Mouse (Mus musculus): ENCODE measurements around the gene Psmd9. TPM values are rescaled to one million over a fixed set of nuclear protein-coding genes. Genes with fewer than 3 reads are reported as not detected.

Gene Psmd9
- polyA plus RNA-seq, 1 experiment from 2014 or later = 71.0 TPM

DNA sequence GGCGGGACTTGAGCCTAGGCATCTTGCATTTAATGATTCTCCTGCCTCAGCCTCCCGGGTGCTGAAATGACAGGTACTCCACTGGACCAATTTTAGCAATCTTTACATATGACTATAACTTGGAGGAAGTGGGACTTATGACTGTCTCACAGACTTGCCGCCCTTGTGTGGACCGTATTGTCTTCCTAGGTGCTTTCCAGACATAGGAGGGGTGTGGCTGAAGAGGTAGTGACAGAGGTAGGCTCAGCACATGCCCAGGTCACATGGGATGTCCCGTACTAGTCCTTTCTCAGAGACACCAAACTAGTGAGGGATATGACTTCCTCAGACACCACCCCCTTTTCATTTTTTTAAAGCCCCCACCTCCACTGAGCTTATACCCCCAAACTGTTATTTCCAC lies 9.6 kb downstream of the Psmd9 start:
- no peak overlapping the region for H3K4me2 ChIP-seq (ENCODE audit: low read depth, low read length)
- H3K4me3 ChIP-seq (replicated peaks; ENCODE audit: low read length) = no peak overlapping the region
- H3K27ac ChIP-seq (ENCODE audit: low read length) = no peak overlapping the region
- H3K27me3 ChIP-seq (ENCODE audit: control insufficient read depth, insufficient read depth, low read length) = no peaks in the 10 kb centered on the region
- H3K9me3 ChIP-seq (replicated peaks; ENCODE audit: control insufficient read depth, low read length) = no peaks in the 10 kb centered on the region
- WGBS = 90% methylated on average over 5 of the region's 5 CpGs
- no peaks in the 10 kb centered on the region for H3K36me3 ChIP-seq (ENCODE audit: control insufficient read depth, insufficient read depth, low read length)
- no peak for ATAC-seq (ENCODE audit: insufficient read depth, low FRiP score)
- H3K4me1 ChIP-seq (ENCODE audit: control insufficient read depth, insufficient read depth, low read length) = no peaks in the 10 kb centered on the region
- H3K9ac ChIP-seq (ENCODE audit: low read length) = no peak overlapping the region

DNA sequence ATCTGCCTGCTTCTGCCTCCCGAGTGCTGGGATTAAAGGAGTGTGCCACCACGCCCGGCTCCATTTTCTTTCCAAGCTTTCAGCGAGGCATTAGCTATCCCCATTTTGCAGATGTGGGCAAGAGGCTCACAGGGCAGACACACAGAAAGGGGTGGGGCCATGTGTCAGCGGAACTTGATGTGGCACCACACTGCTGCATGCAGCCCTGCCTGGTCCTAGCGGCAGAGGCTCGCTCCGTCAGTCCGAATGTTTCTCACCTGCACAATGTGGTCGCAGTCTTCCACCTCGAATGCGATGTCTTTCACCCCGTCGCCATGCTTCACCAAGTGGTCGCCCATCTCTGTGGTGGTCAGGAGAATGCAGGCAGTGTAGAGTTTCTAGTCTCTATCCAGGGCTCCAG lies 11.2 kb downstream of the Psmd9 start:
- Histone ChIP-seq H3K4me2 (ENCODE audit: low read depth, low read length) (no peak overlapping the region), H3K4me3 (replicated peaks; ENCODE audit: low read length) (no peak overlapping the region), H3K9me3 (replicated peaks; ENCODE audit: control insufficient read depth, low read length) (no peaks in the 10 kb centered on the region), H3K27me3 (ENCODE audit: control insufficient read depth, insufficient read depth, low read length) (no peaks in the 10 kb centered on the region), H3K36me3 (ENCODE audit: control insufficient read depth, insufficient read depth, low read length) (no peaks in the 10 kb centered on the region), H3K27ac (ENCODE audit: low read length) (no peak overlapping the region), H3K9ac (ENCODE audit: low read length) (no peak overlapping the region), H3K4me1 (ENCODE audit: control insufficient read depth, insufficient read depth, low read length) (no peaks in the 10 kb centered on the region)
- ATAC-seq (ENCODE audit: insufficient read depth, low FRiP score) = no peak
- WGBS = 88% methylated on average over 15 of the region's 15 CpGs

- Histone ChIP-seq H3K9ac (ENCODE audit: low read length) (no peak overlapping the region), H3K36me3 (ENCODE audit: control insufficient read depth, insufficient read depth, low read length) (no peaks in the 10 kb centered on the region), H3K27me3 (ENCODE audit: control insufficient read depth, insufficient read depth, low read length) (no peaks in the 10 kb centered on the region), H3K4me1 (ENCODE audit: control insufficient read depth, insufficient read depth, low read length) (no peaks in the 10 kb centered on the region), H3K9me3 (replicated peaks; ENCODE audit: control insufficient read depth, low read length) (no peaks in the 10 kb centered on the region), H3K4me2 (ENCODE audit: low read depth, low read length) (no peak overlapping the region), H3K4me3 (replicated peaks; ENCODE audit: low read length) (no peak overlapping the region), H3K27ac (ENCODE audit: low read length) (no peak overlapping the region)
- WGBS = 71% methylated on average over 6 of the region's 6 CpGs
- ATAC-seq (ENCODE audit: insufficient read depth, low FRiP score) = no peak
Observed at GRCm38 (mm10) chr5:123181536-123181935, 12.3 kb downstream of the Psmd9 start.

GRCm38 (mm10) chr5:123182651-123183050 lies 13.4 kb downstream of the Psmd9 start, which contains the start of gene Hpd:
TSS of gene Hpd (minus strand) at chr5:123182727.
- H3K27me3 ChIP-seq (ENCODE audit: control insufficient read depth, insufficient read depth, low read length) = no peaks in the 10 kb centered on the region

DNA sequence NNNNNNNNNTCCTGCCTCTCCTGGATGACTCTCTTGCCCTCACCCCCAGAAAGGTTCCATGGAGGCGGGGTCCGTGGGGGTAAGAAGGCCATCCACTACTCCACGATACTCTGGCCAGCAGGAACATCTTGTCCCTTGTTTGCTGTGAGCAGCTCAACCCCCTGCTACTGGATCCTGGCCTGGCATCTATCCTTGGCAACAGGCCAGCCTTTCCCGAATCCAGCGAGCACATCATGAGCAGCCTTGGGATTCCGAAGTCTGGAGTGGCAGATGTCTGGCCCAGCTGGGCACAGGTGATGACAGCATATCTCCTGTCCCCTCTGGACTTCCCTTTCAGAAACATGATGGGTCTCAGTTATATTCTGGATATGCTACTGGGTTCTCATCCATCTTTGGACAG lies 16.8 kb downstream of the Psmd9 start:
- WGBS = 78% methylated on average over 6 of the region's 6 CpGs
- Histone ChIP-seq H3K9ac (ENCODE audit: low read length) (no peak overlapping the region), H3K4me2 (ENCODE audit: low read depth, low read length) (no peak overlapping the region), H3K4me3 (replicated peaks; ENCODE audit: low read length) (no peak overlapping the region), H3K27me3 (ENCODE audit: control insufficient read depth, insufficient read depth, low read length) (no peaks in the 10 kb centered on the region), H3K9me3 (replicated peaks; ENCODE audit: control insufficient read depth, low read length) (no peaks in the 10 kb centered on the region), H3K27ac (ENCODE audit: low read length) (no peak overlapping the region), H3K36me3 (ENCODE audit: control insufficient read depth, insufficient read depth, low read length) (no peaks in the 10 kb centered on the region), H3K4me1 (ENCODE audit: control insufficient read depth, insufficient read depth, low read length) (no peaks in the 10 kb centered on the region)
- ATAC-seq (ENCODE audit: insufficient read depth, low FRiP score) = no peak

More at GRCm38 (mm10) chr5:123182651-123183050, 13.4 kb downstream of the Psmd9 start, which contains the start of gene Hpd:
- no peaks in the 10 kb centered on the region for H3K9me3 ChIP-seq (replicated peaks; ENCODE audit: control insufficient read depth, low read length)
- 73% methylated on average over 10 of the region's 10 CpGs for WGBS
- H3K4me1 ChIP-seq (ENCODE audit: control insufficient read depth, insufficient read depth, low read length) = no peaks in the 10 kb centered on the region
- H3K9ac ChIP-seq (ENCODE audit: low read length) = no peak within 1 kb of the TSS
- H3K36me3 ChIP-seq (ENCODE audit: control insufficient read depth, insufficient read depth, low read length) = no peaks in the 10 kb centered on the region
- H3K4me2 ChIP-seq (ENCODE audit: low read depth, low read length) = no peak within 1 kb of the TSS
- H3K4me3 ChIP-seq (replicated peaks; ENCODE audit: low read length) = no peak within 1 kb of the TSS
- ATAC-seq (ENCODE audit: insufficient read depth, low FRiP score) = no peak
- H3K27ac ChIP-seq (ENCODE audit: low read length) = no peak within 1 kb of the TSS

DNA sequence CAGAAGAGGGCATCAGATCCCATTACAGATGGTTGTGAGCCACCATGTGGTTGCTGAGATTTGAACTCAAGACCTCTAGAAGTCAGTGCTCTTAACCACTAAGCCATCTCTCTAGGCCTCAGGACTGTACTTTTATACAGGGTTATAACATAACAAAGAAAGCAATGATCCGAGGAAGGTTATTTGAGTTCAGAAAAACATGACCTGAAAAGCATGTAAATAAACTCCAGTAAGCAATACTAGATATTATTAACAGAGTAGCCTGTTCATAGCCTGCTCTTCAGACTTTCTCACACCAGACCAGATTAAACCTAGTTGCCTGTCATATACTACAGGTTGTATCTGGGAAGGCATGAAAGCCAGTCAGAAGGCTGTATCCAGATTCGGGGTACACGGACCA lies 18.1 kb downstream of the Psmd9 start:
- WGBS = 85% methylated on average over 3 of the region's 3 CpGs
- H3K4me1 ChIP-seq (ENCODE audit: control insufficient read depth, insufficient read depth, low read length) = no peaks in the 10 kb centered on the region

DNA sequence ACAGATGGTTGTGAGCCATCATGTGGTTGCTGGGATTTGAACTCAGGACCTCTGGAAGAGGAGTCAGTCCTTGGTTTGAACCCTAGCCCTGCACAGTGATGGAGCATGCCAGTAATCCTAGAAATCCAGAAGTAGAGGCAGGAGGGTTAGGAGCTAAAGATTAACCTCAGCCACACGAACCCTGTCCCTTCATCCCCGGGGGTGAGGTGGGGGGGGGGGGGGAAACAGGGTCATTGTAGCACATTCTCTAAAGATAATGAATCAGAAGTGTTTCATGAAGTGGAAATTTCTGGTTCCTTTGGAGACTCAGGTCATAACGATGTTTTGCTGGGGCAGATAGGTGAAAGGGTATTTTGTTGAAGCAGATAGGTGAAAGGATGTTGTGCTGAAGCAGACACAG lies 21.7 kb downstream of the Psmd9 start:
- 74% methylated on average over 3 of the region's 3 CpGs for WGBS

More for the DNA sequence above, 18.1 kb downstream of the Psmd9 start:
- H3K9me3 ChIP-seq (replicated peaks; ENCODE audit: control insufficient read depth, low read length) = no peaks in the 10 kb centered on the region
- no peak for ATAC-seq (ENCODE audit: insufficient read depth, low FRiP score)
- H3K27me3 ChIP-seq (ENCODE audit: control insufficient read depth, insufficient read depth, low read length) = no peaks in the 10 kb centered on the region
- H3K27ac ChIP-seq (ENCODE audit: low read length) = no peak overlapping the region
- no peak overlapping the region for H3K4me2 ChIP-seq (ENCODE audit: low read depth, low read length)
- no peak overlapping the region for H3K9ac ChIP-seq (ENCODE audit: low read length)
- H3K36me3 ChIP-seq (ENCODE audit: control insufficient read depth, insufficient read depth, low read length) = no peaks in the 10 kb centered on the region
- H3K4me3 ChIP-seq (replicated peaks; ENCODE audit: low read length) = no peak overlapping the region

DNA sequence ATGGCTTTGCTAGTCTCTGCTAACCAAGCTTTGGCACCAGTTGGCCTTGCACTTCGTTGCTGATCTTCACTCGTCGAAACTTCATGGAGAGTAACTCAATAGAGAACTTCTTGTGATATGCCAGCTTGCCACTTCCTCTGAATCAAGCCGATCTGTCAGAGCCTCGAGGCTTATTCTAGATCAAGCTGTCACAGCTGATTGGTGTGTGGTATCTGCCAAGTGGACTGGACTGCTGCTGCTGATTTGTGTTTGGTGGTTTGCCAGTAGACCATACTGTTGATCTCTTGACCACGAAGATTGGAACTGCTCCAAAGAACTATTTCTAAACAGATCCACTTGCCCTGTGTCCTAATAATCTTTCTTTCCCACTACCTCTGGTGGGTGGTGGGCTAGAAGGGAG lies 22.2 kb downstream of the Psmd9 start:
- H3K4me1 ChIP-seq (ENCODE audit: control insufficient read depth, insufficient read depth, low read length) = no peaks in the 10 kb centered on the region
- H3K9ac ChIP-seq (ENCODE audit: low read length) = no peak overlapping the region
- no peak overlapping the region for H3K4me2 ChIP-seq (ENCODE audit: low read depth, low read length)
- H3K4me3 ChIP-seq (replicated peaks; ENCODE audit: low read length) = no peak overlapping the region
- no peak for ATAC-seq (ENCODE audit: insufficient read depth, low FRiP score)
- H3K36me3 ChIP-seq (ENCODE audit: control insufficient read depth, insufficient read depth, low read length) = no peaks in the 10 kb centered on the region
- no peaks in the 10 kb centered on the region for H3K27me3 ChIP-seq (ENCODE audit: control insufficient read depth, insufficient read depth, low read length)
- H3K9me3 ChIP-seq (replicated peaks; ENCODE audit: control insufficient read depth, low read length) = no peaks in the 10 kb centered on the region
- no peak overlapping the region for H3K27ac ChIP-seq (ENCODE audit: low read length)
- WGBS = 71% methylated on average over 6 of the region's 6 CpGs

More for the DNA sequence above, 21.7 kb downstream of the Psmd9 start:
- H3K36me3 ChIP-seq (ENCODE audit: control insufficient read depth, insufficient read depth, low read length) = no peaks in the 10 kb centered on the region
- H3K27ac ChIP-seq (ENCODE audit: low read length) = no peak overlapping the region
- H3K4me3 ChIP-seq (replicated peaks; ENCODE audit: low read length) = no peak overlapping the region
- H3K27me3 ChIP-seq (ENCODE audit: control insufficient read depth, insufficient read depth, low read length) = no peaks in the 10 kb centered on the region
- no peaks in the 10 kb centered on the region for H3K9me3 ChIP-seq (replicated peaks; ENCODE audit: control insufficient read depth, low read length)
- no peaks in the 10 kb centered on the region for H3K4me1 ChIP-seq (ENCODE audit: control insufficient read depth, insufficient read depth, low read length)
- no peak for ATAC-seq (ENCODE audit: insufficient read depth, low FRiP score)
- no peak overlapping the region for H3K4me2 ChIP-seq (ENCODE audit: low read depth, low read length)
- H3K9ac ChIP-seq (ENCODE audit: low read length) = no peak overlapping the region

- no peak for ATAC-seq (ENCODE audit: insufficient read depth, low FRiP score)
- H3K9ac ChIP-seq (ENCODE audit: low read length) = no peak overlapping the region
- no peak overlapping the region for H3K4me2 ChIP-seq (ENCODE audit: low read depth, low read length)
- no peak overlapping the region for H3K27ac ChIP-seq (ENCODE audit: low read length)
- no peaks in the 10 kb centered on the region for H3K36me3 ChIP-seq (ENCODE audit: control insufficient read depth, insufficient read depth, low read length)
- no peak overlapping the region for H3K4me3 ChIP-seq (replicated peaks; ENCODE audit: low read length)
- WGBS = 56% methylated on average over 9 of the region's 9 CpGs
- H3K9me3 ChIP-seq (replicated peaks; ENCODE audit: control insufficient read depth, low read length) = no peaks in the 10 kb centered on the region
- no peaks in the 10 kb centered on the region for H3K27me3 ChIP-seq (ENCODE audit: control insufficient read depth, insufficient read depth, low read length)
- no peaks in the 10 kb centered on the region for H3K4me1 ChIP-seq (ENCODE audit: control insufficient read depth, insufficient read depth, low read length)
Observed at GRCm38 (mm10) chr5:123192606-123193150, 23.5 kb downstream of the Psmd9 start.

Measured in stomach, embryonic 16.5 days (tissue).